Mouse (Mus musculus): ENCODE data around the gene Cldn24. TPM values are rescaled to one million over a fixed set of nuclear protein-coding genes. Genes with fewer than 3 reads are reported as not detected.

Gene Cldn24
- total RNA-seq, 2 experiments from 2014 or later = not detected

- intact Hi-C loops (cut with DNase I; ENCODE audit: low total_unique reads) = no loop called here
- no peak for DNase-seq
Observed at GRCm38 (mm10) chr8:47824182-47824581, 2.2 kb downstream of the Cldn24 start, which contains the start of gene Cldn22. TSS of gene Cldn22 (plus strand) at chr8:47824482.

DNA sequence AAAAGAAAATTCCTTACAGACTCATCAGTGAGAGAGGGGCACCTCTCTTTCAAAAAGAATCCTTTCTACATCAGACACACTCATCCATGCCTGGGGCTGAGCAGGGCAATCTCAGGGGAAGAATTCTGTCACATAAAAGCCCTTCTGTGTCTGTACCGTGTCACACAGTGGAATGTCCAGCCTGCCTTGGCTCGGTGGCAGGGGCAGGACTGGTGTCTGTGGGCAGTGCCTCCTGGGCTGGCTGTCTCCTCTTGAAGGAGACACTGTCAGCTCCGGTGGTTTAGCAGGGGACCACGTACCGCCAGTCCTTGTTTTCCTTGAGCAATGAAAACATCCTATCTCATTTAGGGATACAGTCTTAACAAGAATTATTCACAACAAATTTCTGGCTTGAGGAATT lies 3.7 kb downstream of the Cldn24 start:
- intact Hi-C loops (cut with DNase I; ENCODE audit: low total_unique reads) = no loop called here
- no peak for DNase-seq

- no peak for DNase-seq
- intact Hi-C loops (cut with DNase I; ENCODE audit: low total_unique reads) = no loop called here
Observed at GRCm38 (mm10) chr8:47826911-47827310, 5.0 kb downstream of the Cldn24 start.

DNA sequence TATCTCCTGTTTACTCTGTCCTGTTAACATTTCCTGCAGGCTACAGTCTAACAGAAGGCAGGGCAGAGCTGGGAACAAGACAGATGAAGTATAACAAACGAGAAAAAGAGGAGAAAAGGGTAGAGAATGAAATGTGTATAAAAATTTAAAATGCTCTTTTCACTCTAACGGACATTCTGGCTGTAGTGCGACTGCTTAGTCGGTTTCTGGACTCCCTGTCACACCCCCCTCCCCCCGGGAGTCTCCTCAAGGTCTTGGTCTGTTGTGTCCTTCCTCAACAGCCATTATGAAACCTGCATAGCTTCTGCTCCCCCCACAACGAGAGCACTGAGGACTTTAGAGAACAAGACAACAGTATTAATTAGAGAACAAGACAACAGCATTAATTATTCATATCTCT lies 10.7 kb downstream of the Cldn24 start:
- DNase-seq = no peak
- intact Hi-C loops (cut with DNase I; ENCODE audit: low total_unique reads) = no loop called here

DNA sequence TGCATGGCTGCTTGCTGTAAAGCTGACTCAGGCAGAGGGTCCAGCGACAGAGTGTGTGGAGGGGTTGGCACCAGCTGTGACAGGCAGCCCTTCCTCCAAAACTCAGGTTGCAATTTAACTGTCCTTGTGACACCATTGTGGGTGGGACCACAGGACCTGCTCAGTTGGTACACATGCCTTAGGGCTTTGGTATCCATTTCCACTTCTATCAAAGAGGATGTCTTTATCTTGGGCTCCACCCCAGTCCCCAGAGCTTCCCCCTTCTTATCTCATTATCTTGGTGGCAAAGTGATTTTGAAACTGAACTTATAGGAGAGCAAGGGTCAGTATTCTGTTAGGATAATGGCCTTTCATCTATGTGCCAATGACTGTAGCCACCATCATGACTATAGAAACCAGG lies 12.0 kb downstream of the Cldn24 start:
- no peak for DNase-seq
- intact Hi-C loops (cut with DNase I; ENCODE audit: low total_unique reads) = no loop called here

- no peak for DNase-seq
- intact Hi-C loops (cut with DNase I; ENCODE audit: low total_unique reads) = loop anchor here (5.0 kb wide), 1 partner anchor 101 kb away; no protein-coding TSS in a partner anchor
Observed at GRCm38 (mm10) chr8:47843063-47843462, 21.1 kb downstream of the Cldn24 start.

DNA sequence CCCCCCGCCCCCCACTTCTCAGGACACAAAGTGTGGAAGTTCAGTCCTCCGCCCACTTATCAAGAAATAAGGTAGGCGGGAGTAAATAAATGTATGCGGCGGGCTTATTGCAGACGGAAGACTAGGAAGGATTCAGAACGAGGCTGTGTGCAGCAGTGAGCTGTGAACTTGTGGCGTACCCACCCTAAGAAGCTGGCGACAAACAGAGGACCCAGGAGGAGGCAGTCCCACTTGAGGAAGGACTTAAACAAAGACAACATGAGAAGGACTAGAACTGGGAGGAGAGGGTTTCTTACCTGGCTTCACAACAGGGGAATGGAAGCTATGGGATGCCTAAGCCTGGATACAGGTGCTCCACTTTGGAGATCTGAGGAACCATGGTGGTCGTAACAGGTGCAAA lies 21.7 kb downstream of the Cldn24 start:
- intact Hi-C loops (cut with DNase I; ENCODE audit: low total_unique reads) = loop anchor here (5.0 kb wide), 1 partner anchor 101 kb away; no protein-coding TSS in a partner anchor
- no peak for DNase-seq

DNA sequence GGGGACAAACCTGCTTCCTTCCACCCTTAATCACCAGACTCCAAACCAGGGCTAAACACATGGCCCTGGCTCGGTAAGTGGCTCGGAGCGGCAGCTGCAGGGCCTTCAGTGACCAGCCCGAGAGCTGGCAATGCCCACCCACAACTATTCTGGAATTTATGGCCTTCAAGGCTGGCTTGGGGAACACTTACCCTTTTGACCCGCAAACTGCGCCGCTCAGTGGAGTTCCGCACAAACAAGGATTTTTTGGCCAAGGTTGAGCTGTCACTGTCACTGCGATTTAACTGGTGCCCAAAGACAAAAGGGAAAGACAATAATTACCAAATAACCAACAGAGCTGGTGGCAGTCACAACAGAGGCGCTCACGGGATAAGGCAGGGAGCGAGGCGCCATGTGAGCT lies 24.0 kb downstream of the Cldn24 start:
- no peak for DNase-seq
- intact Hi-C loops (cut with DNase I; ENCODE audit: low total_unique reads) = no loop called here

GRCm38 (mm10) chr8:47847161-47847560 lies 25.2 kb downstream of the Cldn24 start:
- intact Hi-C loops (cut with DNase I; ENCODE audit: low total_unique reads) = no loop called here

GRCm38 (mm10) chr8:47847931-47848330 lies 26.0 kb downstream of the Cldn24 start:
- no peak for DNase-seq

More at GRCm38 (mm10) chr8:47847161-47847560, 25.2 kb downstream of the Cldn24 start:
- DNase-seq = no peak

DNA sequence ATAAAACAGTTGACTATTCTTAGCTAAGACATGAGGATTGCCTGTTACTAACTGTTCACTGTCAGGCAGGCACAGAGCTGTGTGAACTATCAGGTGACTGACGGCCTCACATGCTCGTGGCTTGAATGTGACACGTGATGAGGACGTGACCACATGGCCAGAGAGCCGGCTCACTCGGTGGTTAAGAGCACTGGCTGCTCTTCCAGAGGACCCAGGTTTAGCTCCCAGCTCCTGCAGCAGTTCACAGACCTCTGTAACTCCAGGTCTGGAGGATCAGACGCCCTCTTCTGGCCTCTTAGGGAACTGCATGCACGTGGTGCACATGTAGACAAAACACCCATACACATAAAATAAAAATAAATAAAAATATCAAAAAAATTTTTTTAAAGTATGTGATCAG lies 27.9 kb downstream of the Cldn24 start:
- intact Hi-C loops (cut with DNase I; ENCODE audit: low total_unique reads) = no loop called here
- no peak for DNase-seq

More at GRCm38 (mm10) chr8:47847931-47848330, 26.0 kb downstream of the Cldn24 start:
- intact Hi-C loops (cut with DNase I; ENCODE audit: low total_unique reads) = no loop called here

DNA sequence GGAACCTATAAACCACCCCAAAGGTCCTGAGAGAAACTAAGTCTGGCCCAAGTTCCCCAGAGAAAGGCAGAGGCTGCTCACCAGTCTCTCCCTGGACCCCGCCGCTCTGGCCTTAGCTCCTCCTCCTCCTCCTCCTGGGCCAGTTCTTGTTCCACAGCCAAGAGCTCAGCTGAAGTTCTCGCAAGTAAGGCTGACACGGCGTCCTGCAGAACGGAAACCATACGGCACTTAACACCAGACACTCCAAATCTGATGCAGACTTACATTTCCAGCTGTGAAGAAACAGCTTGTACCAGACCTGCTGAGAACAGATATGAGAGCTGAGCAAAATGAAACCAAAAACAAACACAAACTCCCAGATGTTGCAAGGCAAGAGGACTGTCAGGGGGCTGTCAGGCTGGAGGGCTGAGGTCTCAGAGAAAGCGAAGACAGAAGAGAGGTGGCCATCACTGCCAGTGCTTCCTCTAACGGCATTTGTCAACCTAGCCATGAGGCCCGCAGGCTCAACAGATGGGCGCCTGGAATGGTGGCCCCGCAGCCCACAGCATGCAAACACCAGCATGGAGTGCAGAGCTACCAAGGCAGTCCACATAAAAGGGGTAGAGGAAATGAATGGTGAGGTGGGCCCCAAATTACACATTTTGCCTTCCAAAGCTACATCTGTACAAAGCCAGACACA lies 30.0 kb downstream of the Cldn24 start:
- peak; percentile 72 for DNase-seq
- intact Hi-C loops (cut with DNase I; ENCODE audit: low total_unique reads) = no loop called here

DNA sequence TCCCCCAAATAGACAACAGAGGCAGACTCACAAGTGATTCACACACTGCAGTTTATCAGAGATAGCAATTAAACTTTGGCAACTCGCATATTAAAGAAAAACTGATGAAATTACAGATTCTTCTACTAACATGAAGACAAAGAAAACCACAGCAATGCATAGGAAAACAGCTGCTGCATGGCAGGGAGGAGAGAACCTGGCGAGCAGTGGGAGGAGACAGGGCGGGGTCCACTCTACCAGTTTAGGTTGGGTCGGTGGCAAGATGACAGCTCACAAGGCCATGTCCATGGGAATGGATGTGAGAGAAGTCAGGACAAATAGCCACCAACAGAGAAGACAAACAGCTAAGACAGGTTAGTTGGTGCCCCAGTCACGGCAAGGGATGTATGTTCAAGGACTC lies 30.8 kb downstream of the Cldn24 start:
- DNase-seq = no peak
- intact Hi-C loops (cut with DNase I; ENCODE audit: low total_unique reads) = no loop called here

- no peak for DNase-seq
- intact Hi-C loops (cut with DNase I; ENCODE audit: low total_unique reads) = no loop called here
Observed at GRCm38 (mm10) chr8:47853356-47853755, 31.4 kb downstream of the Cldn24 start.

DNA sequence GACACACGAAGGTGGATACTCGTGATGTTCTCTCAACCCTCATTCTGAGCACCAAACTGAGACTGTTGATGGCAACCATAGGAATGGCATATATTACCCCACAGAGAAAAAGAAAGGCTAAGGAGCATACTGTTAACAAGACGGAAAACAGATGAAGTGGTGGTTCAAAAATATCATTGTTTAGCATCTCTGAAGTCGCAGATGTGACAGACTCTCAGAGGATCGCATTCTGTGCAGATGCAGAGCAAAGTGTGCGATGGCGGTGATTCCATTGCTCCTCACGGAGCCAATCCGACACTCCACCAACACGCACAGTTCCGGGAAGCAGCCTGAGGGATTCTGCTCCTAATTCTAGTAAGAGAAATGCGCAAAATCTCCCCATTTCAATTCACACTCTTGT lies 37.3 kb downstream of the Cldn24 start:
- intact Hi-C loops (cut with DNase I; ENCODE audit: low total_unique reads) = no loop called here
- DNase-seq = no peak

DNA sequence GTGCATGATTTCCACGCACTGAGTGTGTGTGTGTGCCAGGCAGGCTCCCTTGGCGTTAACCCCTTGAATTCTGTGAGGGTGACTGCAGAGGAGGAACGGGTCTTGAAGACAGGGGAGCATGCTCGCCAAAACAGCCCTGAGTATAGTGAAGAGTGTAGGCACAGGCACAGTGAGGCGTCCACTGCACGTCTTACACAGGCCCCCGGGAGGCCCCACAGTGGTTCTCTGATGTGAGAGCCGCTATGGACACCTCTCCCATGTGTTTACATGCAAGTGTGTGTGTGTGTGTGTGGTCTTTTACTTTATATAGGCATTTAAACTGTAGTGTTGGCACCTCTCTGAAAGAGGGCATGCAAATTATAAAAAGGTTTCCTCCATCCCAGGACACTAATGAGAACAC lies 44.6 kb downstream of the Cldn24 start:
- intact Hi-C loops (cut with DNase I; ENCODE audit: low total_unique reads) = no loop called here
- DNase-seq = no peak

GRCm38 (mm10) chr8:47867067-47867466 lies 45.1 kb downstream of the Cldn24 start:
- intact Hi-C loops (cut with DNase I; ENCODE audit: low total_unique reads) = no loop called here
- DNase-seq = peak; percentile 80

Other genes starting within 250 kb of the Cldn24 start
- 10 to 100 TPM; 17.2 to 18.1 TPM for gene Ing2, start 146.6 kb upstream of the Cldn24 start, total RNA-seq (2021)
- gene Cdkn2aip, start 108.2 kb upstream of the Cldn24 start, total RNA-seq (2021) = 1 to 10 TPM; 5.5 to 5.8 TPM
- under 1 TPM in 1 of 2 experiments, not detected in 1; 0.29 TPM for gene Cldn22, start 2.3 kb downstream of the Cldn24 start, total RNA-seq (2021)
- 10 to 100 TPM in 1 of 2 experiments, 1 to 10 TPM in 1; 9.9 to 10.3 TPM for gene Wwc2, start 168.8 kb downstream of the Cldn24 start, total RNA-seq (2021)

All from gastrocnemius, postnatal 14 days (tissue).